Mouse (Mus musculus): Measurements from ENCODE around the gene Lig3.

DNA sequence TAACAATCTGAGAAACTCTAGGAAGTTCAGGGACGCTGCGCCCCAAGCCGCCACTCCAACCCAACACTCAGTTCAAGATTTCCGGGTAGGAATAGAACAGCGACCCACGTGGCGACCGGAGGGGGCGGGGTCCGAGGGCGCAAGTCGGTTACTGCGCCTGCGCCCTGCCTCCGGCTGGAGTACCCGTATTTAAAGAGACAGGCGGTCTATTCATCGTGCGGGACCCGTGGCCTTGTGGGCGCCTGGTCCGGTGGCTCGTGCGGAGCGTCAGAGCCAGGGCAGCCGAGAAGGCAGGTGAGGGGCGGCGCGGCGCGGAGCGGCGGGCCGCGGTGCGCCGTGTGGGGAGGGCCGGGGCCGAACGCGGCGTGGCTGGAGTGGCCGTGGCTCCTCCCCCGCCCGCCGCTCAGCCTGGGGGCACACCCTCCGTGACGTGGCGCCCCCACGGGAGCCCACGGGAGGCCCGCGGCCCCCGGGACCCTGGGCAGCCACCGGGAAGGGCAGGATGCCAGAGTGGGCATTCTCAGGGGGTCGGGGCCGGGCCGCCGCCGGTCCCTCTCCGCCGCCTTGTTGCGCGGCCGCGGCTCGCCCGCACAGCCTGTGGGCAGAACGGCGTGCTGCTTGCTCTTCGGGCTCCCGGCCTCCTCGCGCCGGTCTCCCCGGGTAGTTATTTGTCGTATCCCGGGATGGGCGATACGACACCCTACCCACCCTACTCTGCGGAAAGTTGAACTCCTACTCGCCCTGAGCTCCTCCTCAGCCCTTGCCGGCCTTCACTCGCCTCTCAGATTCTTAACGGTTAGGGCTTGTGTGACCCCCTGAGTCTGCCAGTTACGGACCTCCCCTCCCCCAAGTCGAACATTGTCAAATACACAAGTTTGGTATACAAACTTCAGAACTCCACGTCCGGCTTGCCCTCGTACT is at the start of gene Lig3:
- TF ChIP-seq EP300 (IDR thresholded peaks at IDR 0.05; ENCODE audit: low read depth) = no peak
- TF ChIP-seq CTCF (IDR thresholded peaks at IDR 0.05; ENCODE audit: low read depth) = no peak

All from heart, postnatal 0 days (tissue).